ENCODE assay signal across 19 mouse cellular contexts in genomic region chr11:6349586-6349985, GRCm38 (mm10). TPM values are rescaled to one million over a fixed set of nuclear protein-coding genes. Genes with fewer than 3 reads are reported as not detected.
DNase-seq lines count a peak whose midpoint lies in the region; ATAC-seq and TF ChIP-seq lines count a peak whose summit lies in the region.
"Had no signal": no experiment of that assay in that cellular context is flagged by ENCODE, and none has a peak within 500 bp of the region (broad histone marks: within the 10 kb centered on the region; RNA-seq: fewer than 3 reads in every experiment).

No protein-coding gene starts in this region.

- H3K9ac ChIP-seq in heart, adult 2 months (ENCODE audit: low read depth, low read length) = no peak overlapping the region
- no peak overlapping the region for H3K9ac ChIP-seq in kidney, embryonic 15.5 days
- H3K9ac ChIP-seq in midbrain, embryonic 11.5 days (ENCODE audit: low read length) = no peak overlapping the region
- H3K9ac ChIP-seq in midbrain, embryonic 16.5 days (ENCODE audit: low read depth, low read length) = no peak overlapping the region
- no peak overlapping the region for H3K9ac ChIP-seq in stomach, postnatal 0 days (ENCODE audit: low read length)
- H3K9ac ChIP-seq: embryonic facial prominence, embryonic 13.5 days; embryonic facial prominence, embryonic 15.5 days; forebrain, embryonic 12.5 days had no signal

- ATAC-seq in kidney, embryonic 15.5 days (replicated peaks; ENCODE audit: low FRiP score) = 0 out of 2 replicates have a peak, but pooled peaks have one; percentile 36
- no peak for ATAC-seq in midbrain, embryonic 11.5 days (ENCODE audit: low FRiP score)
- no peak for ATAC-seq in midbrain, embryonic 16.5 days
- no peak for ATAC-seq in stomach, postnatal 0 days (ENCODE audit: low FRiP score, low TSS enrichment)
- ATAC-seq: forebrain, embryonic 14.5 days; forebrain, embryonic 16.5 days had no signal

- no peak overlapping the region for H3K27ac ChIP-seq in heart, adult 2 months
- no peak overlapping the region for H3K27ac ChIP-seq in kidney, embryonic 15.5 days
- no peak overlapping the region for H3K27ac ChIP-seq in midbrain, embryonic 11.5 days (ENCODE audit: low read depth, low read length)
- no peak overlapping the region for H3K27ac ChIP-seq in midbrain, embryonic 16.5 days (ENCODE audit: low read length)
- no peak overlapping the region for H3K27ac ChIP-seq in stomach, postnatal 0 days (replicated peaks)
- H3K27ac ChIP-seq: embryonic facial prominence, embryonic 13.5 days; embryonic facial prominence, embryonic 15.5 days; forebrain, embryonic 10.5 days; forebrain, embryonic 12.5 days had no signal

- H3K36me3 ChIP-seq in heart, adult 2 months (ENCODE audit: control insufficient read depth, insufficient read depth, low read length) = no peaks in the 10 kb centered on the region; the same call in 1 of the 2 replicates
- H3K36me3 ChIP-seq in kidney, embryonic 15.5 days = peaks cover 92% of the 10 kb centered on the region
- H3K36me3 ChIP-seq in midbrain, embryonic 11.5 days (ENCODE audit: control insufficient read depth, insufficient read depth, low read length) = peaks cover 33% of the 10 kb centered on the region
- H3K36me3 ChIP-seq in midbrain, embryonic 16.5 days (ENCODE audit: control insufficient read depth, insufficient read depth, low read length) = peaks cover 65% of the 10 kb centered on the region
- peaks cover 54% of the 10 kb centered on the region for H3K36me3 ChIP-seq in stomach, postnatal 0 days (ENCODE audit: control insufficient read depth, insufficient read depth, low read length)

- H3K9me3 ChIP-seq in kidney, embryonic 15.5 days (replicated peaks) = no peaks in the 10 kb centered on the region
- no peaks in the 10 kb centered on the region for H3K9me3 ChIP-seq in midbrain, embryonic 11.5 days (ENCODE audit: control insufficient read depth, low read length)
- no peaks in the 10 kb centered on the region for H3K9me3 ChIP-seq in midbrain, embryonic 16.5 days (replicated peaks; ENCODE audit: control insufficient read depth, low read length, poor library complexity, severe bottlenecking)
- no peaks in the 10 kb centered on the region for H3K9me3 ChIP-seq in stomach, postnatal 0 days (ENCODE audit: control insufficient read depth, low read length)
- H3K9me3 ChIP-seq: embryonic facial prominence, embryonic 13.5 days; embryonic facial prominence, embryonic 15.5 days; forebrain, embryonic 10.5 days; forebrain, embryonic 12.5 days had no signal

- intact Hi-C loops in heart, adult 2 months (cut with DNase I) = no loop called here

- no peaks in the 10 kb centered on the region for H3K4me1 ChIP-seq in heart, adult 2 months (ENCODE audit: control insufficient read depth, insufficient read depth, low read length)
- no peaks in the 10 kb centered on the region for H3K4me1 ChIP-seq in kidney, embryonic 15.5 days
- H3K4me1 ChIP-seq in midbrain, embryonic 11.5 days (ENCODE audit: control insufficient read depth, insufficient read depth, low read length) = no peaks in the 10 kb centered on the region
- H3K4me1 ChIP-seq in midbrain, embryonic 16.5 days (ENCODE audit: control insufficient read depth, insufficient read depth, low read length) = no peaks in the 10 kb centered on the region
- no peaks in the 10 kb centered on the region for H3K4me1 ChIP-seq in stomach, postnatal 0 days (replicated peaks; ENCODE audit: control insufficient read depth, insufficient read depth)
- H3K4me1 ChIP-seq: embryonic facial prominence, embryonic 15.5 days; forebrain, embryonic 10.5 days; forebrain, embryonic 12.5 days had no signal

- no peak for TF ChIP-seq CTCF in heart, adult 2 months (IDR thresholded peaks at IDR 0.05)
- no peak for TF ChIP-seq CTCF in stomach, postnatal 0 days (IDR thresholded peaks at IDR 0.05; ENCODE audit: low read depth)

- no peak overlapping the region for H3K4me3 ChIP-seq in heart, adult 2 months
- H3K4me3 ChIP-seq in kidney, embryonic 15.5 days (replicated peaks) = no peak overlapping the region
- H3K4me3 ChIP-seq in midbrain, embryonic 11.5 days (ENCODE audit: low read depth, low read length) = no peak overlapping the region
- no peak overlapping the region for H3K4me3 ChIP-seq in midbrain, embryonic 16.5 days (ENCODE audit: low read depth, low read length)
- H3K4me3 ChIP-seq in stomach, postnatal 0 days (ENCODE audit: low read depth, low read length) = no peak overlapping the region
- H3K4me3 ChIP-seq: embryonic facial prominence, embryonic 13.5 days; embryonic facial prominence, embryonic 15.5 days; erythroblast, embryonic 14.5 days; forebrain, embryonic 10.5 days; forebrain, embryonic 12.5 days had no signal

- peak; percentile 81 for DNase-seq in heart, adult 11 months
- DNase-seq in heart, adult 2 months = no peak
- DNase-seq in kidney, postnatal 4 days = no peak
- DNase-seq in midbrain, embryonic 11.5 days (ENCODE audit: low spot score, missing footprints) = peak; percentile 26
- DNase-seq in stomach, postnatal 0 days (ENCODE audit: low spot score) = peak; percentile 10
- no peak for DNase-seq in frontal cortex, postnatal 25 days (ENCODE audit: low spot score in 2 of 2)
- DNase-seq: adrenal gland, adult 2 months; adrenal gland, postnatal 10 days; adrenal gland, postnatal 25 days; cerebellum, adult 8-10 months had no signal

- TF ChIP-seq EP300 in heart, adult 2 months (IDR thresholded peaks at IDR 0.05; ENCODE audit: insufficient read depth, low read depth, low read length) = no peak
- no peak for TF ChIP-seq EP300 in stomach, postnatal 0 days (optimal IDR thresholded peaks at IDR 0.05)

- no peak overlapping the region for H3K4me2 ChIP-seq in kidney, embryonic 15.5 days
- H3K4me2 ChIP-seq in midbrain, embryonic 11.5 days = no peak overlapping the region
- no peak overlapping the region for H3K4me2 ChIP-seq in midbrain, embryonic 16.5 days (ENCODE audit: low read length)
- H3K4me2 ChIP-seq in stomach, postnatal 0 days (replicated peaks; ENCODE audit: low read depth) = no peak overlapping the region
- H3K4me2 ChIP-seq: embryonic facial prominence, embryonic 13.5 days; embryonic facial prominence, embryonic 15.5 days; forebrain, embryonic 12.5 days had no signal

- WGBS in heart, adult 2 months = 97% methylated on average over 5 of the region's 5 CpGs
- 63% methylated on average over 5 of the region's 5 CpGs for WGBS in kidney, embryonic 15.5 days
- WGBS in midbrain, embryonic 11.5 days = 90% methylated on average over 5 of the region's 5 CpGs
- WGBS in midbrain, embryonic 16.5 days = 97% methylated on average over 5 of the region's 5 CpGs
- WGBS in stomach, postnatal 0 days = 95% methylated on average over 5 of the region's 5 CpGs

- no peaks in the 10 kb centered on the region for H3K79me2 ChIP-seq in heart, adult 2 months (replicated peaks; ENCODE audit: control insufficient read depth, insufficient read depth, low read length)

- H3K27me3 ChIP-seq in heart, adult 2 months (ENCODE audit: control insufficient read depth, insufficient read depth, low read length) = no peaks in the 10 kb centered on the region
- no peaks in the 10 kb centered on the region for H3K27me3 ChIP-seq in kidney, embryonic 15.5 days
- H3K27me3 ChIP-seq in midbrain, embryonic 11.5 days (ENCODE audit: control insufficient read depth, insufficient read depth, low read length) = no peaks in the 10 kb centered on the region
- H3K27me3 ChIP-seq in midbrain, embryonic 16.5 days (ENCODE audit: control insufficient read depth, insufficient read depth, low read depth, low read length) = no peaks in the 10 kb centered on the region
- H3K27me3 ChIP-seq in stomach, postnatal 0 days (ENCODE audit: control insufficient read depth, insufficient read depth, low read length) = no peaks in the 10 kb centered on the region
- H3K27me3 ChIP-seq: embryonic facial prominence, embryonic 13.5 days; embryonic facial prominence, embryonic 15.5 days; forebrain, embryonic 12.5 days had no signal

- no peak for TF ChIP-seq POLR2A in heart, adult 2 months (IDR thresholded peaks at IDR 0.05; ENCODE audit: insufficient read depth, low read depth, low read length)

RNA-seq across cellular contexts. Expression of gene Zmiz2, which starts 39.3 kb away (rescaled TPM):
- total RNA-seq in heart, adult 2 months (2021) = 10 to 100 TPM; 36.6 to 39.3 TPM
- polyA plus RNA-seq in heart, adult 2 months (2012; rRNA removed) = 26.2 and 35.7 TPM in 2 replicates
- polyA plus RNA-seq in kidney, embryonic 15.5 days (2015; fragmentation: Nextera tagmentation; extraction: Ambion mirVana) = 11.4 and 12.4 TPM in 2 replicates
- 13.3 and 16.4 TPM in 2 replicates for polyA plus RNA-seq in midbrain, embryonic 11.5 days (2014; fragmentation: Nextera tagmentation; extraction: Ambion mirVana)
- 30.2 and 33.4 TPM in 2 replicates for polyA plus RNA-seq in midbrain, embryonic 16.5 days (2015; fragmentation: Nextera tagmentation; extraction: Ambion mirVana)
- 7.1 and 8.7 TPM in 2 replicates for polyA plus RNA-seq in stomach, postnatal 0 days (2015; fragmentation: Nextera tagmentation; extraction: Ambion mirVana)

RNA-seq across cellular contexts. Expression of gene Ogdh, which starts 58.2 kb away (rescaled TPM):
- 1,000 to 10,000 TPM; 1,611 to 1,957 TPM for total RNA-seq in heart, adult 2 months (2021)
- polyA plus RNA-seq in heart, adult 2 months (2012; rRNA removed) = 1,204 and 1,461 TPM in 2 replicates
- 116 and 131 TPM in 2 replicates for polyA plus RNA-seq in kidney, embryonic 15.5 days (2015; fragmentation: Nextera tagmentation; extraction: Ambion mirVana)
- 80.4 and 81.3 TPM in 2 replicates for polyA plus RNA-seq in midbrain, embryonic 11.5 days (2014; fragmentation: Nextera tagmentation; extraction: Ambion mirVana)
- 125 and 127 TPM in 2 replicates for polyA plus RNA-seq in midbrain, embryonic 16.5 days (2015; fragmentation: Nextera tagmentation; extraction: Ambion mirVana)
- 82.3 and 99.8 TPM in 2 replicates for polyA plus RNA-seq in stomach, postnatal 0 days (2015; fragmentation: Nextera tagmentation; extraction: Ambion mirVana)

Comparison
In these comparisons a context has a peak if more than half of its experiments do, and no peak if none do; other contexts are left out.
1. DNase-seq: peak in heart, adult 11 months (single experiment), midbrain, embryonic 11.5 days (single experiment) and stomach, postnatal 0 days (single experiment); none in heart, adult 2 months (0 of 2), kidney, postnatal 4 days (0 of 2) and frontal cortex, postnatal 25 days (0 of 2).